Mouse (Mus musculus) E14TG2a.4 (cell line): ENCODE measurements around the gene Nup210.

Experiments used
- CTCF ChIP-seq: conservative IDR thresholded peaks from 2 replicates; pipeline ENCODE4 v1.5.1; 2014; ENCODE audit warnings: low read length
- NANOG ChIP-seq: IDR thresholded peaks from 2 replicates; pipeline ENCODE4 v1.6.1; 2014; ENCODE audit warnings: borderline replicate concordance, low read length, mixed read lengths

GRCm38 (mm10) chr6:91097879-91098278 is 18.8 kb downstream of the Nup210 start:
- no peak for TF ChIP-seq CTCF
- no peak for TF ChIP-seq NANOG
